Mouse (Mus musculus): ENCODE measurements at regions not wholly inside any gene's neighbourhood (a gene's known extent, or its start where the extent isn't known, plus 50 kb on each side); places are given as distances from the start of the nearest gene placed in this dataset.

GRCm38 (mm10) chr1:168016375-168016890 is 327.4 kb downstream of the Lmx1a start:
- no peak for TF ChIP-seq CTCF (IDR thresholded peaks at IDR 0.05 in 2 of 3, conservative IDR thresholded peaks at IDR 0.05 in 1 of 3; ENCODE audit: control insufficient read depth in 1 of 3, insufficient read depth in 1 of 3, low read depth in 2 of 3, low read length in 3 of 3, poor library complexity in 1 of 3, severe bottlenecking in 1 of 3)
- no peak for TF ChIP-seq POLR2A (IDR thresholded peaks at IDR 0.05; ENCODE audit: control insufficient read depth in 1 of 2, insufficient read depth in 1 of 2, low read depth in 1 of 2, low read length in 2 of 2, poor library complexity in 1 of 2)
- TF ChIP-seq MAZ (IDR thresholded peaks at IDR 0.05; ENCODE audit: low read depth, low read length) = no peak
- no peak for TF ChIP-seq MYC (IDR thresholded peaks at IDR 0.05; ENCODE audit: low read depth, low read length)
- TF ChIP-seq MAX (IDR thresholded peaks at IDR 0.05; ENCODE audit: low read length) = no peak
- TF ChIP-seq NRF1 (IDR thresholded peaks at IDR 0.05; ENCODE audit: insufficient read depth, low read depth, low read length, poor library complexity, severe bottlenecking) = no peak
- TF ChIP-seq SMC3 (IDR thresholded peaks at IDR 0.05; ENCODE audit: low read depth, low read length) = no peak
- TF ChIP-seq RAD21 (IDR thresholded peaks at IDR 0.05; ENCODE audit: low read depth, low read length) = no peak
- TF ChIP-seq POLR2AphosphoS2 (IDR thresholded peaks at IDR 0.05; ENCODE audit: low read length) = no peak
